Mouse (Mus musculus) MN1 (cell line): Measurements from ENCODE around the gene Prkcb.

ENCODE experiments used
- DNase-seq: peaks from one replicate; pipeline ENCODE4 v3.0.0-alpha.2; 2016; ENCODE audit warnings: low spot score

Gene Prkcb

GRCm38 (mm10) chr7:122371947-122372346 lies 83.4 kb downstream of the Prkcb start:
- DNase-seq = no peak

- DNase-seq = no peak
These were observed 83.8 kb downstream of the Prkcb start for GRCm38 (mm10) chr7:122372349-122372748.

- no peak for DNase-seq
These were observed 88.3 kb downstream of the Prkcb start for GRCm38 (mm10) chr7:122376845-122377244.

GRCm38 (mm10) chr7:122377967-122378366 lies 89.4 kb downstream of the Prkcb start:
- no peak for DNase-seq

GRCm38 (mm10) chr7:122378473-122378872 lies 89.9 kb downstream of the Prkcb start:
- no peak for DNase-seq

- no peak for DNase-seq
These were observed 90.7 kb downstream of the Prkcb start for GRCm38 (mm10) chr7:122379292-122379691.

- DNase-seq = no peak
These were observed 92.0 kb downstream of the Prkcb start for GRCm38 (mm10) chr7:122380336-122381130.

GRCm38 (mm10) chr7:122381560-122381959 lies 93.0 kb downstream of the Prkcb start:
- no peak for DNase-seq

GRCm38 (mm10) chr7:122383260-122383659 lies 94.7 kb downstream of the Prkcb start:
- no peak for DNase-seq

GRCm38 (mm10) chr7:122384891-122385290 lies 96.3 kb downstream of the Prkcb start:
- DNase-seq = no peak

GRCm38 (mm10) chr7:122386567-122386966 lies 98.0 kb downstream of the Prkcb start:
- DNase-seq = no peak

- no peak for DNase-seq
These were observed 99.3 kb downstream of the Prkcb start for GRCm38 (mm10) chr7:122387896-122388295.

GRCm38 (mm10) chr7:122388858-122389257 lies 100.3 kb downstream of the Prkcb start:
- DNase-seq = no peak

- no peak for DNase-seq
These were observed 101.1 kb downstream of the Prkcb start for GRCm38 (mm10) chr7:122389633-122390032.

- no peak for DNase-seq
These were observed 101.6 kb downstream of the Prkcb start for GRCm38 (mm10) chr7:122390200-122390599.

GRCm38 (mm10) chr7:122390683-122391082 lies 102.1 kb downstream of the Prkcb start:
- no peak for DNase-seq

- DNase-seq = no peak
These were observed 102.8 kb downstream of the Prkcb start for GRCm38 (mm10) chr7:122391382-122391781.

- DNase-seq = no peak
These were observed 105.4 kb downstream of the Prkcb start for GRCm38 (mm10) chr7:122393964-122394363.

- no peak for DNase-seq
These were observed 106.8 kb downstream of the Prkcb start for GRCm38 (mm10) chr7:122395159-122395975.

GRCm38 (mm10) chr7:122395976-122396315 lies 107.4 kb downstream of the Prkcb start:
- DNase-seq = no peak

GRCm38 (mm10) chr7:122397699-122398098 lies 109.1 kb downstream of the Prkcb start:
- DNase-seq = no peak

GRCm38 (mm10) chr7:122402041-122402440 lies 113.5 kb downstream of the Prkcb start:
- DNase-seq = no peak

- DNase-seq = no peak
These were observed 114.8 kb downstream of the Prkcb start for GRCm38 (mm10) chr7:122403343-122403742.
